Mouse (Mus musculus) C2C12 (cell line): Measurements from ENCODE around the gene Slc38a3.

Experiments used
- CEBPB ChIP-seq: IDR thresholded peaks from one replicate; pipeline ENCODE4 v1.6.1; 2011; ENCODE audit warnings: low read depth, mild to moderate bottlenecking, control low read depth, moderate library complexity
- CTCF ChIP-seq: IDR thresholded peaks from one replicate; pipeline ENCODE4 v1.5.1; 2011; ENCODE audit not compliant: control insufficient read depth, insufficient read depth, insufficient read length
- MAX ChIP-seq: IDR thresholded peaks from one replicate; pipeline ENCODE4 v1.6.1; 2011; ENCODE audit warnings: mild to moderate bottlenecking, control low read depth
- MYOD1 ChIP-seq: IDR thresholded peaks from one replicate; pipeline ENCODE4 v1.6.1; 2011; ENCODE audit warnings: low read depth; ENCODE audit not compliant: control insufficient read depth, insufficient read length
- MYOG ChIP-seq: IDR thresholded peaks from one replicate; pipeline ENCODE4 v1.6.1; 2011; ENCODE audit not compliant: control insufficient read depth, insufficient read length; ENCODE audit errors: extremely low read depth

DNA sequence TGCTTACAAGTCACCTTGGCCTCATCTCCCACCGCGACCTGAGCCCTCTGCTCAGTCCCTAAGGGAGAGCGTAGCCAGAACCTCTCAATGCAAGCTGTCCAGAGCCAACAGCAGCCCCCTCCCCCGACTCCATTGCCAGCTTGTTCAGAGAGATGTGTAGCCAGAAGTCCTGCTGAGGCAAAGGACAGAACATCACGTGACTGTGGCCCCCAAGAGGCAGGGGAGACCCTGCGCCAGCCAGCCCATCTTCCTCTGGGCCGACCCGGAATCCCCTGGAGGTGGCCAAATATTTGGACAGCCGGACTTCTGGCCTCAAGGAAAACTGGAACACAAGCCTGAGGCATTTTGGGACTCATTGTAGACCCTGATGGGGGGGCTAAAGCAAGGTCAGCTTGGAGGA is 5.8 kb downstream of the Slc38a3 start:
- TF ChIP-seq CTCF (no peak), CEBPB (no peak), MYOG (no peak), MAX (no peak), MYOD1 (no peak)
